Mouse (Mus musculus) limb, embryonic 14.5 days (tissue): ENCODE results near the gene Tiam2. TPM values are rescaled to one million over a fixed set of nuclear protein-coding genes. Genes with fewer than 3 reads are reported as not detected.

ENCODE experiments used
- ATAC-seq: fragments of 200-750 bp; cut with Nextera tagmentation; 2 replicates; pipeline ENCODE4 v1.8.0; 2017; ENCODE audit warnings: low read depth, moderate number of reproducible peaks, moderate TSS enrichment; ENCODE audit not compliant: low FRiP score
- DNase-seq: peaks from one replicate; pipeline ENCODE4 v3.0.0-alpha.2; 2015; ENCODE audit warnings: low spot score
- H3K27ac ChIP-seq: fragments of 300-500 bp; sonication (generic); replicated peaks from 2 replicates; pipeline ENCODE4 v1.5.1; 2014; ENCODE audit warnings: low read depth, mild to moderate bottlenecking, low read length, moderate library complexity, mixed read lengths
- H3K27me3 ChIP-seq: fragments of 300-500 bp; sonication (generic); 2 replicates; pipeline ENCODE4 v1.6.1; 2014; ENCODE audit warnings: low read length, mixed read lengths; ENCODE audit not compliant: control insufficient read depth, insufficient read depth
- H3K36me3 ChIP-seq: fragments of 300-500 bp; sonication (generic); 2 replicates; pipeline ENCODE4 v1.6.1; 2014; ENCODE audit warnings: mild to moderate bottlenecking, low read length, moderate library complexity, mixed read lengths; ENCODE audit not compliant: control insufficient read depth, insufficient read depth
- H3K4me1 ChIP-seq: fragments of 300-500 bp; sonication (generic); 2 replicates; pipeline ENCODE4 v1.6.1; 2014; ENCODE audit warnings: antibody characterized with exemption, low read length, mixed read lengths; ENCODE audit not compliant: control insufficient read depth, insufficient read depth
- H3K4me2 ChIP-seq: fragments of 300-500 bp; sonication (generic); replicated peaks from 2 replicates; pipeline ENCODE4 v1.6.1; 2014; ENCODE audit warnings: low read depth, mild to moderate bottlenecking, low read length, moderate library complexity; ENCODE audit not compliant: severe bottlenecking
- H3K4me3 ChIP-seq: fragments of 300-500 bp; sonication (generic); replicated peaks from 2 replicates; pipeline ENCODE4 v1.5.1; 2014; ENCODE audit warnings: low read length
- H3K9ac ChIP-seq: fragments of 300-500 bp; sonication (generic); 2 replicates; pipeline ENCODE4 v1.6.1; 2014; ENCODE audit warnings: mild to moderate bottlenecking, low read depth, low read length, moderate library complexity; ENCODE audit not compliant: severe bottlenecking
- H3K9me3 ChIP-seq: fragments of 300-500 bp; sonication (generic); 2 replicates; pipeline ENCODE4 v1.6.1; 2016; ENCODE audit warnings: low read length; ENCODE audit not compliant: control insufficient read depth
- POLR2A ChIP-seq: fragments of 200-500 bp; IDR thresholded peaks from 2 replicates; pipeline ENCODE4 v1.8.0; 2012; ENCODE audit warnings: inconsistent platforms, mild to moderate bottlenecking, moderate library complexity, borderline replicate concordance; ENCODE audit not compliant: insufficient read depth, insufficient read length; ENCODE audit errors: extremely low read depth
- WGBS: fragments of 180-500 bp; shearing (Covaris S2); extraction: QIAGEN DNeasy Blood & Tissue Kit; methylation state at CpG from one replicate; pipeline ENCODE4 v1.1.7; 2014; 5-methylcytosine and 5-hydroxymethylcytosine counted together
- polyA plus RNA-seq, 2 experiments: library from polyadenylated mRNA; depleted of rRNA in 1 of 2; stranded (reverse) in 1 of 2; unstranded in 1 of 2; fragments of >200 nt; fragmentation: Nextera tagmentation in 1 of 2; extraction: Ambion mirVana in 1 of 2; gene quantifications; 2 replicates each; pipeline versions ENCODE4 v1.2.1 to v1.2.3; 2012 to 2014

Tiam2 gene
- polyA plus RNA-seq (2012; rRNA removed) (22.3 and 25.9 TPM in 2 replicates), polyA plus RNA-seq (2014; fragmentation: Nextera tagmentation; extraction: Ambion mirVana) (21.1 and 25.6 TPM in 2 replicates)

GRCm38 (mm10) chr17:3326148-3326902 lies at the start of gene Tiam2:
TSS of gene Tiam2 (plus strand) at chr17:3326573.
- peaks cover 28% of the 10 kb centered on the region for H3K4me1 ChIP-seq
- ATAC-seq: peak; percentile 94
- WGBS: 1% methylated on average over 47 of the region's 55 CpGs
- peaks cover 5% of the 10 kb centered on the region; the same call in 1 of the 2 replicates for H3K36me3 ChIP-seq
- H3K9me3 ChIP-seq: no peaks in the 10 kb centered on the region
- peak; percentile 70; the same call in 1 of the 2 replicates for TF ChIP-seq POLR2A
- peak; percentile 71 for DNase-seq
- peak within 1 kb of the TSS; percentile 81 for H3K4me3 ChIP-seq
- H3K27me3 ChIP-seq: no peaks in the 10 kb centered on the region
- peak within 1 kb of the TSS; percentile 63 for H3K4me2 ChIP-seq
- H3K27ac ChIP-seq: peak within 1 kb of the TSS; percentile 83
- H3K9ac ChIP-seq: peak within 1 kb of the TSS; percentile 76

GRCm38 (mm10) chr17:3280321-3280720 lies 46.1 kb upstream of the Tiam2 start:
- no peak overlapping the region for H3K9ac ChIP-seq
- no peaks in the 10 kb centered on the region for H3K9me3 ChIP-seq
- DNase-seq: no peak
- no peak overlapping the region for H3K4me2 ChIP-seq
- H3K36me3 ChIP-seq: no peaks in the 10 kb centered on the region
- 19% methylated on average over 2 of the region's 2 CpGs for WGBS
- peaks cover 47% of the 10 kb centered on the region for H3K4me1 ChIP-seq
- no peak for TF ChIP-seq POLR2A
- no peaks in the 10 kb centered on the region for H3K27me3 ChIP-seq
- peak overlapping the region; percentile 44 for H3K27ac ChIP-seq
- no peak for ATAC-seq
- H3K4me3 ChIP-seq: no peak overlapping the region

- no peaks in the 10 kb centered on the region for H3K36me3 ChIP-seq
- peak overlapping the region; percentile 84 for H3K27ac ChIP-seq
- DNase-seq (peak; percentile 81), ATAC-seq (peak; percentile 72)
- no peak overlapping the region for H3K4me2 ChIP-seq
- TF ChIP-seq POLR2A: no peak
- H3K9ac ChIP-seq: no peak overlapping the region
- H3K9me3 ChIP-seq: no peaks in the 10 kb centered on the region
- H3K4me1 ChIP-seq: peaks cover 56% of the 10 kb centered on the region
- WGBS: 19% methylated on average over 5 of the region's 5 CpGs
- no peaks in the 10 kb centered on the region for H3K27me3 ChIP-seq
- no peak overlapping the region for H3K4me3 ChIP-seq
These were observed 44.4 kb upstream of the Tiam2 start for GRCm38 (mm10) chr17:3281939-3282338.

GRCm38 (mm10) chr17:3285030-3285671 lies 41.2 kb upstream of the Tiam2 start:
- 0 out of 2 replicates have a peak overlapping the region, but pooled peaks have one; percentile 10 for H3K4me2 ChIP-seq
- peak overlapping the region; percentile 83 for H3K27ac ChIP-seq
- peak; percentile 50 for DNase-seq
- no peaks in the 10 kb centered on the region for H3K36me3 ChIP-seq
- no peak overlapping the region for H3K4me3 ChIP-seq
- H3K27me3 ChIP-seq: no peaks in the 10 kb centered on the region
- peak; percentile 50 for ATAC-seq
- no peak overlapping the region for H3K9ac ChIP-seq
- WGBS: 19% methylated on average over 8 of the region's 8 CpGs
- H3K4me1 ChIP-seq: peaks cover 52% of the 10 kb centered on the region
- TF ChIP-seq POLR2A: no peak
- no peaks in the 10 kb centered on the region for H3K9me3 ChIP-seq

GRCm38 (mm10) chr17:3286123-3286825 lies 40.1 kb upstream of the Tiam2 start:
- no peak for TF ChIP-seq POLR2A
- Histone ChIP-seq H3K9ac (no peak overlapping the region), H3K36me3 (no peaks in the 10 kb centered on the region), H3K4me2 (no peak overlapping the region), H3K4me3 (no peak overlapping the region), H3K27ac (peak overlapping the region; percentile 83; the same call in 1 of the 2 replicates), H3K9me3 (no peaks in the 10 kb centered on the region), H3K4me1 (peaks cover 41% of the 10 kb centered on the region), H3K27me3 (no peaks in the 10 kb centered on the region)
- ATAC-seq (no peak), DNase-seq (no peak)
- WGBS: 57% methylated on average over 8 of the region's 8 CpGs
